Comparison of ENCODE assay signal across 20 mouse cellular contexts in genomic region chr9:120245444-120245843, GRCm38 (mm10). TPM values are rescaled to one million over a fixed set of nuclear protein-coding genes. Genes with fewer than 3 reads are reported as not detected.
DNase-seq lines count a peak whose midpoint lies in the region; ATAC-seq and TF ChIP-seq lines count a peak whose summit lies in the region.
"Had no signal": no experiment of that assay in that cellular context is flagged by ENCODE, and none has a peak within 500 bp of the region (broad histone marks: within the 10 kb centered on the region; RNA-seq: fewer than 3 reads in every experiment).

No protein-coding gene starts in this region.

- ATAC-seq in intestine, postnatal 0 days, result no peak
- ATAC-seq in intestine, embryonic 16.5 days, result no peak
- no peak for ATAC-seq in midbrain, postnatal 0 days (ENCODE audit: low FRiP score)
- ATAC-seq in midbrain, embryonic 16.5 days, result no peak
- ATAC-seq in G1E (ENCODE audit: extremely low read depth, insufficient number of reproducible peaks, low FRiP score, poor library complexity, severe bottlenecking), result no peak
- ATAC-seq: forebrain, embryonic 14.5 days; inflammation-experienced regulatory T-cells, adult 6 months had no signal

- H3K4me2 ChIP-seq in intestine, postnatal 0 days (replicated peaks; ENCODE audit: low read depth), result no peak overlapping the region
- no peak overlapping the region for H3K4me2 ChIP-seq in intestine, embryonic 16.5 days (ENCODE audit: low read depth, low read length)
- H3K4me2 ChIP-seq in midbrain, postnatal 0 days (ENCODE audit: low read depth, low read length, poor library complexity, severe bottlenecking), result no peak overlapping the region
- H3K4me2 ChIP-seq in midbrain, embryonic 16.5 days (ENCODE audit: low read length), result no peak overlapping the region
- H3K4me2 ChIP-seq: kidney, embryonic 15.5 days; liver, embryonic 15.5 days; midbrain, embryonic 12.5 days had no signal

- H3K4me3 ChIP-seq in intestine, postnatal 0 days (ENCODE audit: low read depth, low read length), result no peak overlapping the region
- no peak overlapping the region for H3K4me3 ChIP-seq in intestine, embryonic 16.5 days (ENCODE audit: low read length)
- H3K4me3 ChIP-seq in midbrain, postnatal 0 days (ENCODE audit: low read depth, low read length), result no peak overlapping the region
- H3K4me3 ChIP-seq in midbrain, embryonic 16.5 days (ENCODE audit: low read depth, low read length), result no peak overlapping the region
- H3K4me3 ChIP-seq in G1E (ENCODE audit: low read depth, low read length), result no peak overlapping the region
- H3K4me3 ChIP-seq: embryonic facial prominence, embryonic 10.5 days; kidney, embryonic 15.5 days; liver, embryonic 15.5 days; midbrain, embryonic 12.5 days; myocyte had no signal

- no peaks in the 10 kb centered on the region for H3K9me3 ChIP-seq in intestine, postnatal 0 days (ENCODE audit: control insufficient read depth)
- H3K9me3 ChIP-seq in intestine, embryonic 16.5 days (ENCODE audit: control insufficient read depth, low read length), result no peaks in the 10 kb centered on the region; the same call in none of the 2 replicates
- no peaks in the 10 kb centered on the region for H3K9me3 ChIP-seq in midbrain, postnatal 0 days (ENCODE audit: low read length)
- H3K9me3 ChIP-seq in midbrain, embryonic 16.5 days (replicated peaks; ENCODE audit: control insufficient read depth, low read length, poor library complexity, severe bottlenecking), result no peaks in the 10 kb centered on the region
- no peaks in the 10 kb centered on the region; the same call in 1 of the 2 replicates for H3K9me3 ChIP-seq in G1E (replicated peaks)
- H3K9me3 ChIP-seq: kidney, embryonic 15.5 days; liver, embryonic 15.5 days; midbrain, embryonic 12.5 days had no signal

- no peaks in the 10 kb centered on the region for H3K27me3 ChIP-seq in intestine, postnatal 0 days (replicated peaks; ENCODE audit: control insufficient read depth, insufficient read depth, low read length)
- H3K27me3 ChIP-seq in intestine, embryonic 16.5 days (replicated peaks; ENCODE audit: control insufficient read depth, insufficient read depth, low read length), result no peaks in the 10 kb centered on the region
- no peaks in the 10 kb centered on the region for H3K27me3 ChIP-seq in midbrain, postnatal 0 days (ENCODE audit: insufficient read depth, low read length)
- no peaks in the 10 kb centered on the region for H3K27me3 ChIP-seq in midbrain, embryonic 16.5 days (ENCODE audit: control insufficient read depth, insufficient read depth, low read depth, low read length)
- H3K27me3 ChIP-seq in G1E (ENCODE audit: insufficient read depth, low read length), result no peaks in the 10 kb centered on the region
- H3K27me3 ChIP-seq: kidney, embryonic 15.5 days; liver, embryonic 15.5 days; midbrain, embryonic 12.5 days had no signal

- WGBS in intestine, postnatal 0 days, result 95% methylated on average over 5 of the region's 5 CpGs
- WGBS in intestine, embryonic 16.5 days, result 93% methylated on average over 5 of the region's 5 CpGs
- WGBS in midbrain, postnatal 0 days, result 95% methylated on average over 5 of the region's 5 CpGs
- WGBS in midbrain, embryonic 16.5 days, result 91% methylated on average over 5 of the region's 5 CpGs

- H3K36me3 ChIP-seq in intestine, postnatal 0 days (ENCODE audit: control insufficient read depth, insufficient read depth), result no peaks in the 10 kb centered on the region
- no peaks in the 10 kb centered on the region for H3K36me3 ChIP-seq in intestine, embryonic 16.5 days (ENCODE audit: control insufficient read depth, insufficient read depth, low read length)
- no peaks in the 10 kb centered on the region for H3K36me3 ChIP-seq in midbrain, postnatal 0 days (ENCODE audit: insufficient read depth, low read length)
- H3K36me3 ChIP-seq in midbrain, embryonic 16.5 days (ENCODE audit: control insufficient read depth, insufficient read depth, low read length), result no peaks in the 10 kb centered on the region
- no peaks in the 10 kb centered on the region for H3K36me3 ChIP-seq in G1E (replicated peaks)
- H3K36me3 ChIP-seq: embryonic facial prominence, embryonic 10.5 days; kidney, embryonic 15.5 days; liver, embryonic 15.5 days; midbrain, embryonic 12.5 days had no signal

- H3K9ac ChIP-seq in intestine, postnatal 0 days (ENCODE audit: low read depth, low read length), result no peak overlapping the region
- H3K9ac ChIP-seq in intestine, embryonic 16.5 days (ENCODE audit: low read depth, low read length), result no peak overlapping the region
- H3K9ac ChIP-seq in midbrain, postnatal 0 days (replicated peaks; ENCODE audit: low read length, poor library complexity, severe bottlenecking), result no peak overlapping the region
- no peak overlapping the region for H3K9ac ChIP-seq in midbrain, embryonic 16.5 days (ENCODE audit: low read depth, low read length)
- H3K9ac ChIP-seq: kidney, embryonic 15.5 days; liver, embryonic 15.5 days; midbrain, embryonic 12.5 days had no signal

- TF ChIP-seq CTCF in intestine, postnatal 0 days (IDR thresholded peaks at IDR 0.05; ENCODE audit: low read depth), result peak; percentile 42
- peak; percentile 46 for TF ChIP-seq CTCF in midbrain, postnatal 0 days (IDR thresholded peaks at IDR 0.05)
- TF ChIP-seq CTCF in G1E (IDR thresholded peaks at IDR 0.05; ENCODE audit: low read depth, low read length), result peak; percentile 38; the same call in 1 of the 2 replicates

- H3K4me1 ChIP-seq in intestine, postnatal 0 days (replicated peaks; ENCODE audit: control insufficient read depth, insufficient read depth, low read length), result no peaks in the 10 kb centered on the region
- no peaks in the 10 kb centered on the region for H3K4me1 ChIP-seq in intestine, embryonic 16.5 days (ENCODE audit: control insufficient read depth, insufficient read depth, low read length)
- H3K4me1 ChIP-seq in midbrain, postnatal 0 days (ENCODE audit: insufficient read depth, low read length), result no peaks in the 10 kb centered on the region
- no peaks in the 10 kb centered on the region; the same call in 1 of the 2 replicates for H3K4me1 ChIP-seq in midbrain, embryonic 16.5 days (ENCODE audit: control insufficient read depth, insufficient read depth, low read length)
- H3K4me1 ChIP-seq in G1E (ENCODE audit: insufficient read depth, low read depth, low read length), result no peaks in the 10 kb centered on the region; the same call in 1 of the 2 replicates
- H3K4me1 ChIP-seq: embryonic facial prominence, embryonic 10.5 days; kidney, embryonic 15.5 days; liver, embryonic 15.5 days had no signal

- no peak overlapping the region for H3K27ac ChIP-seq in intestine, postnatal 0 days (ENCODE audit: low read depth, low read length)
- H3K27ac ChIP-seq in intestine, embryonic 16.5 days (ENCODE audit: low read length), result no peak overlapping the region
- H3K27ac ChIP-seq in midbrain, postnatal 0 days (ENCODE audit: low read depth, low read length), result no peak overlapping the region
- H3K27ac ChIP-seq in midbrain, embryonic 16.5 days (ENCODE audit: low read length), result no peak overlapping the region
- H3K27ac ChIP-seq: embryonic facial prominence, embryonic 10.5 days; kidney, embryonic 15.5 days; liver, embryonic 15.5 days; midbrain, embryonic 12.5 days had no signal

- no peak for DNase-seq in midbrain, postnatal 0 days (ENCODE audit: low spot score)
- DNase-seq in G1E (ENCODE audit: low spot score), result no peak
- DNase-seq in induced T-regulatory cell, adult 2 months (ENCODE audit: low read depth), result peak; percentile 13
- no peak for DNase-seq in thymus, postnatal 36 days
- no peak for DNase-seq in cerebellum, adult 9-11 months
- DNase-seq: heart, adult 11 months; lung, postnatal 4 days; retina, postnatal 1 day had no signal

RNA-seq across cellular contexts. Expression of gene Myrip, which starts 55.9 kb away (rescaled TPM):
- polyA plus RNA-seq in intestine, postnatal 0 days (2015; fragmentation: Nextera tagmentation; extraction: Ambion mirVana), result 0.47 and 0.55 TPM in 2 replicates
- polyA plus RNA-seq in intestine, embryonic 16.5 days (2015; fragmentation: Nextera tagmentation; extraction: Ambion mirVana), result 0.87 and 0.94 TPM in 2 replicates
- 19.6 and 25.6 TPM in 2 replicates for total RNA-seq in midbrain, postnatal 0 days (2014; rRNA removed)
- 6.8 and 7.0 TPM in 2 replicates for polyA plus RNA-seq in midbrain, postnatal 0 days (2015; fragmentation: Nextera tagmentation; extraction: Ambion mirVana)
- 6.0 and 6.6 TPM in 2 replicates for polyA plus RNA-seq in midbrain, embryonic 16.5 days (2015; fragmentation: Nextera tagmentation; extraction: Ambion mirVana)
- total RNA-seq in G1E (2014; fragmentation: Nextera tagmentation) (not detected in 2 replicates), G1E (2017) (0.05 and 0.23 TPM in 2 replicates)
- not detected in 2 replicates for polyA plus RNA-seq in G1E (2012)
- total RNA-seq: hematopoietic stem cell, adult 5-6 weeks had no signal
- polyA plus RNA-seq: C2C12; inflammation-experienced regulatory T-cells, adult 6 months had no signal
